Mouse (Mus musculus): Measurements from ENCODE around the gene Barx2.
A peak's percentile ranks its signal among the peaks of the same experiment; 100 is the strongest.

The Barx2 gene

DNA sequence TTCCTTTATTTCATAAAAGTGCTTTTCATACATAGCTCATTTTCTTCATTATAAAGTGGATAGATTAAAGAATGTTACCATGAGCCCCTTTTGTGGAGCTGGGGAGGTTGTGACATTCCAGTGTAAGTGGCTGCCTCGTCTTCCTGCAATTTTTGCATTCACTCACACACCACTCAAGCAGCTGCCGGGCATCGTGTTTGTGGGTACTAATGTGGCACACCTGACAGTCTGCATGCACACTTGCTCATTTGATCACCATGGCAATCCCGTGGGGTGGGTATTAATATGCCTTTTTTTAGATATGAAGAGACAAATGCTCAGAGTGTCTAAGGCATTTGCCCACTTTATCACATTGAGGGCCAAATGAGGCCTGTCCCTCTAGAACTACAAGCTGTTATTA, 24.9 kb downstream of the Barx2 start:
- DNase-seq (ENCODE audit: low spot score): no peak

DNA sequence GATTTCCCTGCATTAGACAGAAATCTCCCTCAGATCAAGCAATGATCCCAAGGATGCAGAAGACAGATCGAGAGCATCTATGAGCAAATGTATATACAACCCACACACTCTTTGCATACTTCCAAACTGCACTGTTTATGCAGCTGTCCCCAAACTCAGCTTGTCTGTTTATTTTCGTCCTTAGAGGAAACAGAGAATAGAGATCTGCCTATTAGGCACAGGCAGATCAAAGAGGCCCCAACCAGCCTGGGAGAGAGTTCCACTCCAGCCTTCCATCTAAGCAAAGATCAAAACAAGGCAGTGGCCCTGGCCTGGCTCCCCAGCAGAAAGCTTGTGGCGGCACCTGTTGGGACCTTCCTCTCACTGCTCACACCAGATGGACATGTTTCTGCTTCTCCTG, 27.0 kb downstream of the Barx2 start:
- DNase-seq (ENCODE audit: low spot score): no peak

DNA sequence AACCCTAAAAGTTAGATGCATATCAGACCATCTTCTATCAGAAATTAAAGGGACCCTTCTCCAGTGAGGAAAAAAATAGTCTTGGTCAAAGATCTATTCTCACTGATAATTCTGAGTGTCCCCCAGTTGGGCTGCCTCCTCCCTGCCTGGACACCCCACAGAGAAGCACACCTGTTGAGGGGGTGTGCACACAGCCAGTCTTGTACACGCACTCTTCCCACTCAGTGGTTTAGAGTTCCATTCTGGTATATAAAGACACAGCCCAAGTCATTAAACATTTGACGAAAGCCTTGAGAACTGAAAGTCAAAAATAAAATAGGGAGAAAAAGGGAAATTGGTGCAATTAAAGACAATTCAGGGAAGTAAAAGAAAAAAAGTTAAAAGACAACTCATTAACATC, 30.9 kb downstream of the Barx2 start:
- no peak for DNase-seq (ENCODE audit: low spot score)

DNA sequence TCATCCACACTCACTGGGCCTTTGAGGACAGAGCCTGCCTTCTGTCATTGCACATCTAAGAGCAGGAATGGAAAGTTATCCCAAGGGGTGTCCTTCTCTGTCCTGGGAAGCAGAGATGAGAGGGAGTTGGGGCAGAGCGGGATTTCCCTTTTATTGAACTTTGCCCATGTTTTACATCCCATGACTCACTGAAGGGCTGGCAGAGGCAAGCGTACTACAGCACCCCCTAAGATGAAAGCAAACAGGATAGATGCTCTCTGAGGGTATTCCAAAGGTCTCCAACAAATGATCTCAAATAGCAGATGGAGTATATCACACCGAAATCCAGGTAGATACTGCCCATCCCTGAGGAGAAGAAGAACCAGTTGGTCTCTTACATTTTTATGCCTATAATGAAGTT, 37.7 kb downstream of the Barx2 start:
- DNase-seq (ENCODE audit: low spot score): no peak

DNA sequence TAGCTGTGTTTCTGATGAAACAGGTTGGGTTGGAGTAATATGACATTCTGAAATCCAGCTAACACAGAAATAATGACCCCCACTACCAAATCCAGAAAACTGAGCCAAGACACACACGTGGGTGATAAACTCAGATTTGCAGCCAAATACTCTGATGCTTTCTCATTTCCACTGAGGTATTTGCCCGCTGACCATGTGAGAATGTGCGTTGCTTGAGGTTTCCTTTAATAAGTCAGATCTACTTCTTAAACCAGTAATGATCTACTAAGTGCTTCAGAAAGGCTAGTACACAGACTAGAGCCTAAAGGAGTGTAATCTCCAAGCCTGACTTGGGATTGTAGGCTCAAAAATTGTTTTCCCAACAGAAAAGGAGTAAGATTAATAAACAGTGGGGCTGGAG, 39.0 kb downstream of the Barx2 start:
- no peak for DNase-seq (ENCODE audit: low spot score)

DNA sequence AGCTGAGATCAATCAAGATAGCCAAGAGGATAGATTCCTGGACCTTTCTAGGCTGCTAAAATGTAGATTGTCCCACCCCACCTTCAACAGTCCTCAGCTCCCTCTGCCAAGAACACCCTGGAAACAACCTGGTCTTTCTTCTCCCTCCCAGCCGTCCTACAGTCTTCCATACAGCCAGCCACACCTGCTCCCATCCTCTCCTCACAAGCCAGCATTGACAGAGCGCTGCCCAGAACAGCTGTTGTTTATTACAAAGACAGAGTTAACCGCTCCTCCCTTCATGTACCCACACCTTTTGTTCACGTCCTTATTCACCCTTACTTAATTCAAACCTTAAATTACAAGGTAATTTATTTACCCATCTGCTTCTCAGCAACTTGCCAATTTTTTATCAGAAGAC, 41.9 kb downstream of the Barx2 start:
- DNase-seq (ENCODE audit: low spot score): no peak

DNA sequence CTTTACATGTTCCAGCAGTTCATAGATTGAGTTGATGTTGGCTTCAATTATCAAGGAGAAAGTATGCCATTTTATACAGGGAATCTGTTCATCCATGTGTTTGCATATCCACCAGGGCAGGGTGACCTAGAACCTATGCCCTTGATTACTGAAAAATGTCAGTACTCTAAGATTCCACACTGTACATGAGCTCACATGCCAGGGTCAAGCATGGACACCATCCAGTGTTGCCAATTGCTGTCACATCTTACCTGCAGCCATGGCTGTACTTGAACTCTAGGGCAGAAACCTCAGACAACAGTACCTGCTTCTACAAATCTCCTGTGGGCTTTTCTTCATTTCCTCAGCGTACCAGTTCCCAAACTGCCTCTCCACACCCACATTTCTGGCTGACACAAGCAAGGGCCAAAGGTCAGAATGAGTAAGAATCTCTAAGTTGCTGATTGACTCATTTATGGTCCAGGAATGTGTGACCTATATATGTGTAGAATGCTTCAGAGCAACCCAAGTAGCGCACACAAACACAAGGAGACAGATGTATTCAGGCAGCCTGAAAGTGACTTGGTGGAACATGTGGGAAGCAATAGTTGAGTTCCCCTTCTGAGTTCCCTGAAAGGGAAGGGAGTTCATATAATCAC, 44.3 kb downstream of the Barx2 start:
- no peak for DNase-seq (ENCODE audit: low spot score)

DNA sequence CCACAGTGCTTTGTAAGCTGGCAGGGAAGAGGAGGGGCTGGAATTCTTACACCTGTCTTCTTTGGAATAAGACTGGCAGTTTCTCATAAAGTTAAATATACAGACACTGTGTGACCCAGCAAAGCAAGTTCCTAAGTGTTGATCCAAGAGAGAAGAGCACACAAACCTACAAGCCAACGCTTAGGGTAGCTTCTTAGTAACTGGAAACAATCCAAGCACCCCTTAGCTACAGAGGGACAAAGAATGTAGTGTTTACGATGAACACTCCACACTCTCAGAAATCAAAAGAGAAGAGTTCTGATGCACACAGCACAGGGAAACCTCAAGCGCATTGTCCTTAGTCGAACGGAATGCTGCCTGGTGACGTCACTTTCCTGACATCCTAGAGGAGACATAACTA, 49.4 kb downstream of the Barx2 start:
- DNase-seq (ENCODE audit: low spot score): no peak

DNA sequence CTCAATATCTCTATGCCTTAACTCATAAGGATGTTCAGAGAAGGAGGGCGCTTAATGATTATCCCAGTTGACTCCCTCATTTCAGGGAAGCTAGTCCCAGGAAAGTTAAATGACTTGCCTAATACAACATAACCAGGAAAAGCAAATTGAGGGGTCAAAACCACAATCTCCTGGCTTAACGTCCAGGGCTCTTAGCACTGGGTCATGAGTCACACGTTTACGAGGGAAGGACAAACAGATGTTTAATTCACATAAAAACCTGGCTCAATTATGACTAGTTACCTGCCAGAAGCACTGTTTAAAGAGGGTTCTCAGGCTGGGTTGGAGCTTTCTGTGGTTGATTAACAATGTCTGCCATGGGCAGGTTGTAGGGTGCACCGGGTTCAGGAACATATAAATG, 53.8 kb downstream of the Barx2 start:
- no peak for DNase-seq (ENCODE audit: low spot score)

DNA sequence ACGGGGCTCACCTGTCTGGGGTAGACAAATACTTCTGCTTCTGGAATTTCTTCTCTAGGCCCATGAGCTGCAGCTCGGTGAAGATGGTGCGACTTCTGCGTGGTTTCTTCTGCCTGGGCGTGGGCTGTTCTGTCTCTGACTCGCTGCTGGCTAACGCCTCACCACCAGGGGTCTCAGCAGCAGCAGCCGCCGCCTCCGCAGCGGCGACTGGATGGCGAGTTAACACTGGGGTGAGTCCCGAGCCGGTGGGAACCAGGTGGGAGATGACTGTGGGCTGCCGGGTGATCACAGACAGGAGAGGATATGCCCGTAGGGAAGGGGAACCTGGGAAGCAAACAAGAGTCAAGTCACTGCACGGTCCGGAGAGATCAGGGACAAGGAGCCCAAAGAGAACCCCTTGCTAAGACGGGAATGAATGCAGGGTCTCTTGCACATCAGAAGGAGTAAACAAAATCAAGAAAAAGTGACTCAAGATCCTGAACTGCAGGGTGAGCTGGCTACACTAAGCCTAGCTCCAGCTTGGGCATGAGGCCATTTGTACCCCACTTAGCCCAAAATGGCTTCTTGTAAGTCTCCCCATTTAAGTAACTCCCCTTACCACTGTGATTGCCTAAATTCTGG, 54.4 kb downstream of the Barx2 start:
- DNase-seq (ENCODE audit: low spot score): no peak

DNA sequence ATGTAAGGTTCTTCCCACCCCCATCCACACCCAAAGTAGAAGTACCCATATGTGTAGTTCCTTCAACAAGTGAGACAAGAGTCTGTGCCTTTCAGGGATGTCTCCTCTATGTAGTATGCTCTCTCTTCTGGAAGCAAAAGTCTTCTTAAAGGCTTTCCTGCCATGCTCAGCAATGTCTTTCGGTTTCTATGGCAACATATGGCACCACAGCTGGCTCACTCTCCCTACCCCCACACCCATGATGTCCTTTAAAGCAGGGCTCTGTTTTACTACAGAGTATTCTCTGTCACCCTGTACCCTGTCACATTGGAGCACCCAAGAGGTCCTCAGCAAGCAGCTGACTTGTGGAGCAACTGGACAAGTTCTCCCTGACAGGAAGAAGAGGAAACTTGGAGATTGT, 55.8 kb downstream of the Barx2 start:
- no peak for DNase-seq (ENCODE audit: low spot score)

DNA sequence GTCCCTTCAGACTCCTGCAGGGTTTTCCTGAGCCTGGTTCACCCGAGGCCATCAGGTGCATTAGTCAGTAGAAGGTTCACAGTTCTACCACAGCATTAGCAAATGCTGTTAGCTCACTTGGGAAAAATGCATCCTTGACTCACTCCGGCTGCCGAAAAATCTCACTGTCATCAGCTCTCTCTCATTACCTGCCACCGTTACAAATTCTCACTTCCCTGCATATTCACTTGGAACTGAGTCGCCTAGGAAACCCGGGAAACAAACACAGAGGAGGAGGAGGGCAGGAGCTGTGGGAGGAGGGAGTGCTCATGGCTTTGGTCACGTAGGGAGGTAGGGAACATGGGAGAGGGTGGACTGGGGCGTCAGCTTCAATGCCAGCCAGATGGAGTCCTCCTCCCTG, 56.8 kb downstream of the Barx2 start:
- DNase-seq (ENCODE audit: low spot score): no peak

DNA sequence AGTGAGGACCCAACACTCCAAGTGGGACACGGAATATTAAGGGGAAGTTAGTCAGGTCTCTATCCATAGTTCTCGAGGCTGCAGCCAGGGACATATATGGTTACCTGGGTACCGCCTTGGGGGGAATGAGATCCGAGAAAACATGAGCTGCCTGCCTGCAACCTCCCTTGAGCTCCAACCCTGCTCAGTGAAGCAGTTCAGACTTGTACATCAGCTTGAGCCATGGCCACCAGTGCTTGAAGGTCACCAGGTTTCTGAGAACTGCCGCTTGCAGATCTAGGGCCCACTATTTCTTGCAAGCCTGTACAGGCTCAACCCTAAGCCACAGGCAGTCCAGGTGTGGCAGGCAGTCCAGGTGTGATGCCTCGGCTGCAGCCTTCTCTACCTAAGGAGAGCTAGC, 57.6 kb downstream of the Barx2 start:
- DNase-seq (ENCODE audit: low spot score): no peak

DNA sequence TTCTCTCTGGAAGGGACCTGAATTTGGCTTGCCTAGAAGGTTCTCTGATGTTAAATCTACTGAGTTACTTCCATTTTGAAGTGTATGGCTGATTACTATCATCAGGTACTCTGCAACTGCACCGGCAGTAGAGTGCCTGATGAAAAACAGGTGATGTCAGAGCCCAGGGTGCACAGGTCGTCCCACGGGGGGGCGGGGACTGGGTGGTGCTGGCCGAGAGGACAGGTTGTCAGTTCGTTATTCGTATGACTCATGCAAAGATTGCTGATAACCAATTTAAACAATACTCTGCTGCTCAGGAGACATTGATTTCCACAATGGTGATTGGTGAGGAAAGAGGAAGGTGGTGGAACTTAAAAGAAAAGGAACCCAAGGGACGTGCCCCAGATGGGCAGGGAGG, 61.6 kb downstream of the Barx2 start:
- no peak for DNase-seq (ENCODE audit: low spot score)

DNA sequence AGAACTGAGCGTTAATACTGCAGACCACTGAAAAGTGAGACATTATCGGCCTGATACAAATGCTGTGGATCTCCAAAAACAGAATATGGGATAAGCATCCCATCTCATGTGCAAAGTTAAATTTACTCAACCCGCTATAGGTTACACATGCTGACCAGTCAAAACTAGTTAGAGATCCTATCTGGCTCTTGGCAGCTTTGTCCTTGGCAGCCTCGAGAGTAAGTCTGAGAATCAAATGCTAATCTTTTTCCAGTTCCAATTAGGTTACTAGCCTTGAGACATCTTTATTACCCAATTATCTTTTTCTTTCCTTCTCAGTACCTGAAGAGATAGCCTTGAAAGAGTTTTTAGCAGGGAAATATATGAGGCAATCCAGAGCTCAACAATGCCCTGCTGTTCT, 62.6 kb downstream of the Barx2 start:
- DNase-seq (ENCODE audit: low spot score): no peak

DNA sequence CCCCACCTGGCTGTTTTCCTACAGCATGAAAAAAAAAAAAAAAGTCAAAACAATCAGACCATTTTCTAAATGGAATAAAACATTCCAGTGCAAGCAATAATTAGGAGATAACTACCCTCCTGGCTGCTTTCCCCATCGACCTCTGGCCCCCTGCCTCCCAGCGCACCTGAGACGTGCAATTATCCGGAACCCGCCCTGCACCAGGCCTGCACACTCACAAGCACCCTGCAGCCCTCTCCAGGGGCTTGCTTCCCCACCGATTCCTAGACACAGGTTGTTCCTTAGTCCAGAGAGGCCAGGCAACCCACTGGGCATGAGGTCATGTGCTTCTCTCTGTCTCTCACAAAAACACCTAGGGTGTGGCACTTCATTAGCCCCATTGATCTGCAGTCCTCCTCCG, 63.9 kb downstream of the Barx2 start:
- DNase-seq (ENCODE audit: low spot score): no peak

DNA sequence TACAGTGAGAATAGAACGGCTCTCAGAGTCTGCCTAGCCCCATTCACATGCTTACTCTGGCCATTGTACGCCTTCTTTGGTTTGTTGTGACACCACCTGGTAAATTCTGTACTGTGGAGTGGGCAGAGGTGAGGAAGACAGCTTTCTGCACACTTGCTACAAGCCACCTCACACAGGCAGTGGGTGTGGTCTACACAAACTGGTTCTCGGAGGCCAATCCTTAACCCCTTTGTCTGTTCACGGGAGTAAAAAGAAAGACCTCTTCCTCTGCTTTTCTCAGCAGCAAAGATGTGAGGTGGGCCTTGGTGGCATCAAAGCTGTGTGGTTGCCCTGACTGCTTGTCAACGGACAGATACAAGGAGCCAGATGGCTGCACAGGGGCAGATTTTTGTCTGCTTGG, 68.6 kb downstream of the Barx2 start:
- DNase-seq (ENCODE audit: low spot score): no peak

DNA sequence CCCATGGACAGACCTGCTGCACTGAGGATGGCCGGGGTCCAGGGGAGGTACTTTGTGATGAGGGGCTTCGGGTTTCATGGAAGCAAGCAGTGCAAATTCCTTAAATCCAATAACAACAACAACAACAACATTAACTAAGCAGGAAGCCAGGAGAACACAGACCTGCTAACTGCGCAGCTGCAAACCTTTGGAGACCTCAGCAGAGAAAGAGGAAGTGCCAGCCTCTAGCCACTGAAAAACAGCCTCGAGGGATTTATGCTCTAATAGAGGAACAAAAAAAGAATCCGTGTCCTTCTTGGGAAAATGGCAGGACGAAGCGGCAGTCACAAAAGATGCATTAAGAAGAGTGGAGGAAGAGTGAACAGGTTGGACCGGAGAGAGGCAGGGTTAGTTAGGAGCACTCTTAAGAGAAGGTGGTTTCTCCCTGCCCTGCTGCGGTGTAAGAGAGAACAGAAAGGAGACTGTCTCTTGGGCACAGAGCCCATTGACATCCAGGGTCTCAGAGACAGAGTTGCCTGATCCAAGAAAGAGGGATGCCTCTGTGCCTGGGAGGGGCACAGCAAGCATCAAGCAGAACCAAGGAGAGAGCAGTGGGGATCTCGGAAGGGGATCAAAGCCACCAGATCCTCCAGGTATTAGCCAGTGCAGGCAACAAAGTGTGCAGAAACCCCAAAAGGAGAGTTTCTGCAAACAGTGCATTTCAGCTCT, 72.0 kb downstream of the Barx2 start:
- DNase-seq (ENCODE audit: low spot score): peak; percentile 8

DNA sequence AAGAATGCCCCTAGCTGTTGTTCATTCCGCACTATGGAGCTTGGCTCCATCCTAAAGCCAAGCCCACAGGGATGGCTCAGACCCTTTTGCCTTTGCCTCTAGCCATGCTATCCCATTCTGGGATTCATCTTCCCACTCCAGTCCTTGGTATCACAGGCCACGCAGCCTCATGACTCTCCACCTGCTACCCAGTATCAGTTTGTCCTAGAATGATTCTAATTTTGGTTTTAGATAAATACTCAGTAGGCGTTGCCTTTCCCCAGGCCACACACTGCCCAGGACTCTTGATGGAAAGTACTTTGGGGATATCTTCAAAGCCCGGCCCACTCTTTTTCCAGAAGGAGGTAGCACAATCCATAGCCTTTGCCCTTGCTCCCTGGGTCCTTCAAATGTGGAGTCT, 72.7 kb downstream of the Barx2 start:
- DNase-seq (ENCODE audit: low spot score): no peak

DNA sequence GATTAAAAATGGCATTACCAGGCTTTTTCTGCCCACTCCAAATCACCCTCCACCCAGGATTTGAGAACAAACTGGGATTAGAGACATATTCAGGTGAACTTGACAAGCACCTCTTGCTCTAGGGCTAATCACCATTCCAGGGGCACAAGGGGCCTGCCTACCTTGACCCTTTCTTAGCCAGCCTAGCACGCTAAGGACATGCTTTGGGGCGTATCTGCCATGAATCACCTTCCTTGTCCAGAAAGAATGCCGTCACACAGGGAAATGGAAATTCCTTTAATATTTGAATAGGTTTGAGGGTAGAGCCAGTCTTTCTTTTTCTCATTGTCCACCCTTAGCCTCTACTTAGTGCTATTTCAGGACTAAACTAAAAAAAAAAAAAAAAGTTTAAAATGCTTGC, 73.2 kb downstream of the Barx2 start:
- no peak for DNase-seq (ENCODE audit: low spot score)

DNA sequence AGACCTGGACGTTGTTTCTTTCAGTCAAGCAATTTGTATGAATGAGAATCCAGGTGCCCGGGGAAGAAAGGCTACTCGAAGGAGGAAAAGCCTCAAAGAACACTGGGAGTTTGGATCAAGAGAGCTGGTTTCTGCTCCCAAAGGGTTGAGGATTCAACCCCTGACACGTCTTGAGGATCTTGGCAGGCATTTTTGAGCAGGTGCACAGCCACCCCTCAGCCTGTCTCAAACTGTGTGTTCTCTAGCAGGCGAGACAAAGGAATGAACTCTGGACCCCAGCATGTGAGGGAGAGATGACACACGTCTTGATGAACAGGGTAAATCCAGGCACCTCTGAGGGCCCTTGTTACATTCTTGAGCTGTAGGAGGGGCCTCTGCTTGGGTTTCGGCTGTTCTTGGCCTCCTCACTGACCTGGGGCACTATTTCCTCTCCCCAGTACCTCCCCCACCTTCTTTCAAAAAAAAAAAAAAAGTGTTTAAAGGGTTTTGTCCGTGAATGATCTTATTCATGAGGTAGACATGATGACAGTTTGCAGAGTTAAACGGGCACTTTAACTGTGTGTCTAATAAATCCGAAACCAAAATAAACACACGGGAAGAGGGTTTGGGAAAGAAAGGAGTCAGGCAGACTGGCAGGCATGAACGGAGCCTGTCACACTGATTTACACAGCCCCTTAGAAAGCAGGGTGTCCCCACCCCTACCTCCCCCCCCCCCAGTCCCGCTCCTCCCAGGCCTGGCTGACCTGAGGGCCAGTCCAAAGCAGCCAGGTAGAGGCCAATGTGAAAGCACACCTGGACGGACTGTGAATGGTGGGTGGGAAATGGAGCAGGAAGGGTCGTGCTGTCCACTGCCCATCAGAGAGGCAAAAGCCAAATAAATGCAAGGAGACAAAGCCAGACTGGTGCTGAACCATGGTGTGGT, 73.9 kb downstream of the Barx2 start:
- DNase-seq (ENCODE audit: low spot score): no peak

DNA sequence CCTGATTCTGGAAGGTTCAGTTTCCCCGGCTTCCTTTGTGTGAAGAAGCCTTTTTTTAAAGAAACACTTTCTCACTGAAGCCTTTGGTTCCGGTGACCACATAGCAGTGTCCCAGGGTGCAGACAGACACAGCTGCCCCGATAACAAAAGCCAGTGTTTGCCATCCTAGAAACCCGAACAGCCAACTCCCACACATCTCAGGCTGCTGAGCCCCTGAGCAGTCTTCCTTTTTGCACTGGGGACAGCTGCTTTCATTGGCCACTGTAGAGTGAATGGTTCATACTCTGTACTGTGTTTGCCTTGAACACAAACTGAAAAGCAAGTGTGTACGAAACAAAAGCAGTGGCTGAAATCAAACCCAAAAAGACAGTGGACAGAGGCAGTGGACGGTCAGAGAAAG, 75.2 kb downstream of the Barx2 start:
- DNase-seq (ENCODE audit: low spot score): no peak

DNA sequence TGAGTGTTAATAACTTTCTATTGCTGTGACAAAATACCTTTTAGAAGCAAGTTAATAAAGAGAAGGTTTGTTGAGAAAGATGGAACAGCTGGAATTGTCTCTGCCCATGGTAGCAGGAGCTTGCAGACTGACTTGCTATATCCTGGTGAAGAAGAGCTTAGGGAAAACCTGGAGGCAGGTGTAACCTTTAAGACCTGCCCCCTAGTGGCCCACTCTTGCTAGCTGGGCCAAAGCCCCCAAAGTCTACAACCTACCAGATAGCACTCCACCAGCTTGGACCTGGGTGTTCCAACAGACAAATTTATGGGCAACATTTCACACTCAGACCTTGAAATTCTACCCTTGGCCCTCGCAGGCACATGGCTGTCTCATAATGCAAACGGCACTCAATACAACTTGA, 104.5 kb downstream of the Barx2 start:
- no peak for DNase-seq (ENCODE audit: low spot score)
